Mouse (Mus musculus): ENCODE measurements around the gene Dab1. TPM values are rescaled to one million over a fixed set of nuclear protein-coding genes. Genes with fewer than 3 reads are reported as not detected.

Gene Dab1
- polyA plus RNA-seq, 1 experiment from 2014 or later = 77.5 TPM

- H3K27me3 ChIP-seq (replicated peaks; ENCODE audit: control insufficient read depth, insufficient read depth, low read length) = no peaks in the 10 kb centered on the region
- H3K9ac ChIP-seq (ENCODE audit: low read depth, low read length) = no peak overlapping the region
- H3K4me2 ChIP-seq (ENCODE audit: low read length) = no peak overlapping the region
- no peak overlapping the region for H3K27ac ChIP-seq (ENCODE audit: low read depth, low read length)
- H3K36me3 ChIP-seq (ENCODE audit: control insufficient read depth, insufficient read depth, low read length) = no peaks in the 10 kb centered on the region
- no peak for ATAC-seq
- WGBS = 66% methylated on average over 10 of the region's 10 CpGs
- no peaks in the 10 kb centered on the region for H3K4me1 ChIP-seq (ENCODE audit: control insufficient read depth, insufficient read depth, low read depth, low read length)
- H3K4me3 ChIP-seq (ENCODE audit: low read length) = no peak overlapping the region
- peaks cover 2% of the 10 kb centered on the region; the same call in 1 of the 2 replicates for H3K9me3 ChIP-seq (ENCODE audit: control insufficient read depth, low read length)
These were observed 718.1 kb downstream of the Dab1 start for GRCm38 (mm10) chr4:104337279-104337678.

- ATAC-seq = no peak
- H3K27me3 ChIP-seq (replicated peaks; ENCODE audit: control insufficient read depth, insufficient read depth, low read length) = no peaks in the 10 kb centered on the region
- H3K4me1 ChIP-seq (ENCODE audit: control insufficient read depth, insufficient read depth, low read depth, low read length) = no peaks in the 10 kb centered on the region
- WGBS = 91% methylated on average over 2 of the region's 2 CpGs
- no peaks in the 10 kb centered on the region for H3K36me3 ChIP-seq (ENCODE audit: control insufficient read depth, insufficient read depth, low read length)
- H3K27ac ChIP-seq (ENCODE audit: low read depth, low read length) = no peak overlapping the region
- peaks cover 2% of the 10 kb centered on the region; the same call in 1 of the 2 replicates for H3K9me3 ChIP-seq (ENCODE audit: control insufficient read depth, low read length)
- no peak overlapping the region for H3K4me2 ChIP-seq (ENCODE audit: low read length)
- H3K4me3 ChIP-seq (ENCODE audit: low read length) = no peak overlapping the region
- H3K9ac ChIP-seq (ENCODE audit: low read depth, low read length) = no peak overlapping the region
These were observed 719.2 kb downstream of the Dab1 start for GRCm38 (mm10) chr4:104338382-104338781.

- no peak overlapping the region for H3K4me2 ChIP-seq (ENCODE audit: low read length)
- H3K9ac ChIP-seq (ENCODE audit: low read depth, low read length) = no peak overlapping the region
- no peaks in the 10 kb centered on the region for H3K36me3 ChIP-seq (ENCODE audit: control insufficient read depth, insufficient read depth, low read length)
- H3K27ac ChIP-seq (ENCODE audit: low read depth, low read length) = no peak overlapping the region
- H3K9me3 ChIP-seq (ENCODE audit: control insufficient read depth, low read length) = no peaks in the 10 kb centered on the region
- H3K27me3 ChIP-seq (replicated peaks; ENCODE audit: control insufficient read depth, insufficient read depth, low read length) = no peaks in the 10 kb centered on the region; the same call in 1 of the 2 replicates
- H3K4me1 ChIP-seq (ENCODE audit: control insufficient read depth, insufficient read depth, low read depth, low read length) = peaks cover under 1% of the 10 kb centered on the region
- 69% methylated on average over 1 of the region's 1 CpGs for WGBS
- H3K4me3 ChIP-seq (ENCODE audit: low read length) = no peak overlapping the region
- ATAC-seq = no peak
These were observed 742.2 kb downstream of the Dab1 start for GRCm38 (mm10) chr4:104361345-104361744.

- WGBS = 6% methylated on average over 8 of the region's 8 CpGs
- Histone ChIP-seq H3K36me3 (ENCODE audit: control insufficient read depth, insufficient read depth, low read length) (no peaks in the 10 kb centered on the region), H3K9me3 (ENCODE audit: control insufficient read depth, low read length) (no peaks in the 10 kb centered on the region), H3K4me3 (ENCODE audit: low read length) (peak overlapping the region; percentile 82), H3K27ac (ENCODE audit: low read depth, low read length) (peak overlapping the region; percentile 88), H3K9ac (ENCODE audit: low read depth, low read length) (peak overlapping the region; percentile 85), H3K4me2 (ENCODE audit: low read length) (peak overlapping the region; percentile 94), H3K4me1 (ENCODE audit: control insufficient read depth, insufficient read depth, low read depth, low read length) (peaks cover 6% of the 10 kb centered on the region), H3K27me3 (replicated peaks; ENCODE audit: control insufficient read depth, insufficient read depth, low read length) (no peaks in the 10 kb centered on the region; the same call in 1 of the 2 replicates)
- no peak for ATAC-seq
These were observed 747.3 kb downstream of the Dab1 start for GRCm38 (mm10) chr4:104366491-104366890.

GRCm38 (mm10) chr4:104366894-104367740 is 748.0 kb downstream of the Dab1 start:
- WGBS = under 1% methylated on average over 66 of the region's 94 CpGs
- peak; percentile 88 for ATAC-seq
- H3K9me3 ChIP-seq (ENCODE audit: control insufficient read depth, low read length) = no peaks in the 10 kb centered on the region
- H3K27me3 ChIP-seq (replicated peaks; ENCODE audit: control insufficient read depth, insufficient read depth, low read length) = no peaks in the 10 kb centered on the region; the same call in 1 of the 2 replicates
- H3K4me3 ChIP-seq (ENCODE audit: low read length) = peak overlapping the region; percentile 82
- H3K27ac ChIP-seq (ENCODE audit: low read depth, low read length) = peak overlapping the region; percentile 88
- H3K4me1 ChIP-seq (ENCODE audit: control insufficient read depth, insufficient read depth, low read depth, low read length) = peaks cover 6% of the 10 kb centered on the region
- peak overlapping the region; percentile 85 for H3K9ac ChIP-seq (ENCODE audit: low read depth, low read length)
- H3K4me2 ChIP-seq (ENCODE audit: low read length) = peak overlapping the region; percentile 94
- no peaks in the 10 kb centered on the region for H3K36me3 ChIP-seq (ENCODE audit: control insufficient read depth, insufficient read depth, low read length)

DNA sequence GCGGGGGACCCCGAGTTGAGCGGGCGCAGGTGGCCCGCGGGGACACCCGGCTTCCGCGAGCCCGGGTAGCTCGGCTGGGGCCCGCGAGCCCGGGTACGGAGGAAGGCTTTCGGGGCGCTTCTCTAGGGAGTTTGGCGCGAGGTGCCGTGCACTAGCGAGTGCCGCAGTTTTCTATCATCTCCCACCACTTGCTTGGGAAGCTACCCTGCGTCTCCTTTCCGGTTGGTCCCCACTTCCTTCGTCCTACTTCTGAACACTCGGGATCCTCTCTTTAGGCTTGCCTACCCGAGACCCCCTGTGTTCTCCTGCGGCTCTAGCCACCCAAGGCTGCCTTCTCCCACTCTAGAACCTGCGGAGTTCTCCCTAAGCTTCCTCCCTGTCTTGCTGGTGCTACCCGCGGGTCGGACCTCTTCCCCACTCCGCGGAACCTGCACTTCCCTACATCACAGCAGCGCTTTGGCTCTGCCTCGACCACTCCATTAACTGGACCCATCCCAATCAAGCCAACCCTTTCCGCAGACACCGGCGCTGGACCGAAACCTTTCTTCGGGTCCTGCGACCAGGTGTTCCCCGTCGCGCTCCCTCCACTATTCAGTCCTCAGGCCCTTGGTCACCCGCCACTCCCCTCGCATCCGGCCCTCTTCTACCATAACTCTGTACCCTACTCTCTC is 748.7 kb downstream of the Dab1 start:
- Histone ChIP-seq H3K4me3 (ENCODE audit: low read length) (peak overlapping the region; percentile 82), H3K9ac (ENCODE audit: low read depth, low read length) (peak overlapping the region; percentile 85), H3K4me1 (ENCODE audit: control insufficient read depth, insufficient read depth, low read depth, low read length) (peaks cover 6% of the 10 kb centered on the region), H3K27me3 (replicated peaks; ENCODE audit: control insufficient read depth, insufficient read depth, low read length) (no peaks in the 10 kb centered on the region; the same call in 1 of the 2 replicates), H3K27ac (ENCODE audit: low read depth, low read length) (peak overlapping the region; percentile 88), H3K9me3 (ENCODE audit: control insufficient read depth, low read length) (no peaks in the 10 kb centered on the region), H3K4me2 (ENCODE audit: low read length) (peak overlapping the region; percentile 94), H3K36me3 (ENCODE audit: control insufficient read depth, insufficient read depth, low read length) (no peaks in the 10 kb centered on the region)
- under 1% methylated on average over 35 of the region's 48 CpGs for WGBS
- ATAC-seq = peak; percentile 48

- Histone ChIP-seq H3K4me3 (ENCODE audit: low read length) (peak overlapping the region; percentile 82), H3K27me3 (replicated peaks; ENCODE audit: control insufficient read depth, insufficient read depth, low read length) (no peaks in the 10 kb centered on the region; the same call in 1 of the 2 replicates), H3K27ac (ENCODE audit: low read depth, low read length) (peak overlapping the region; percentile 88), H3K36me3 (ENCODE audit: control insufficient read depth, insufficient read depth, low read length) (no peaks in the 10 kb centered on the region), H3K4me2 (ENCODE audit: low read length) (peak overlapping the region; percentile 94), H3K9ac (ENCODE audit: low read depth, low read length) (peak overlapping the region; percentile 85), H3K4me1 (ENCODE audit: control insufficient read depth, insufficient read depth, low read depth, low read length) (peaks cover 6% of the 10 kb centered on the region), H3K9me3 (ENCODE audit: control insufficient read depth, low read length) (no peaks in the 10 kb centered on the region)
- ATAC-seq = peak; percentile 79
- under 1% methylated on average over 20 of the region's 20 CpGs for WGBS
These were observed 749.4 kb downstream of the Dab1 start for GRCm38 (mm10) chr4:104368561-104369021.

GRCm38 (mm10) chr4:104369091-104369490 is 749.9 kb downstream of the Dab1 start:
- peak overlapping the region; percentile 94 for H3K4me2 ChIP-seq (ENCODE audit: low read length)
- WGBS = 6% methylated on average over 7 of the region's 7 CpGs
- H3K9me3 ChIP-seq (ENCODE audit: control insufficient read depth, low read length) = no peaks in the 10 kb centered on the region
- no peaks in the 10 kb centered on the region; the same call in 1 of the 2 replicates for H3K27me3 ChIP-seq (replicated peaks; ENCODE audit: control insufficient read depth, insufficient read depth, low read length)
- peak overlapping the region; percentile 82 for H3K4me3 ChIP-seq (ENCODE audit: low read length)
- peak overlapping the region; percentile 85 for H3K9ac ChIP-seq (ENCODE audit: low read depth, low read length)
- no peak for ATAC-seq
- peaks cover 6% of the 10 kb centered on the region for H3K4me1 ChIP-seq (ENCODE audit: control insufficient read depth, insufficient read depth, low read depth, low read length)
- H3K36me3 ChIP-seq (ENCODE audit: control insufficient read depth, insufficient read depth, low read length) = no peaks in the 10 kb centered on the region
- H3K27ac ChIP-seq (ENCODE audit: low read depth, low read length) = peak overlapping the region; percentile 88; the same call in 1 of the 2 replicates

- Histone ChIP-seq H3K4me3 (ENCODE audit: low read length) (no peak overlapping the region), H3K27ac (ENCODE audit: low read depth, low read length) (no peak overlapping the region), H3K36me3 (ENCODE audit: control insufficient read depth, insufficient read depth, low read length) (no peaks in the 10 kb centered on the region), H3K27me3 (replicated peaks; ENCODE audit: control insufficient read depth, insufficient read depth, low read length) (no peaks in the 10 kb centered on the region; the same call in 1 of the 2 replicates), H3K9ac (ENCODE audit: low read depth, low read length) (no peak overlapping the region), H3K4me2 (ENCODE audit: low read length) (no peak overlapping the region), H3K9me3 (ENCODE audit: control insufficient read depth, low read length) (no peaks in the 10 kb centered on the region), H3K4me1 (ENCODE audit: control insufficient read depth, insufficient read depth, low read depth, low read length) (peaks cover 6% of the 10 kb centered on the region)
- WGBS = 76% methylated on average over 8 of the region's 8 CpGs
- ATAC-seq = no peak
These were observed 752.0 kb downstream of the Dab1 start for GRCm38 (mm10) chr4:104371136-104371535.
